Mouse (Mus musculus): ENCODE results near the gene 9530077C05Rik. TPM values are rescaled to one million over a fixed set of nuclear protein-coding genes. Genes with fewer than 3 reads are reported as not detected.

9530077C05Rik gene
- total and polyA plus RNA-seq, 2 experiments from 2014 or later, result 18.7 to 20.2 TPM

- no peaks in the 10 kb centered on the region for H3K4me1 ChIP-seq (ENCODE audit: insufficient read depth, low read length)
- H3K4me2 ChIP-seq (ENCODE audit: low read depth, low read length, poor library complexity, severe bottlenecking), result no peak overlapping the region
- no peaks in the 10 kb centered on the region; the same call in none of the 2 replicates for H3K36me3 ChIP-seq (ENCODE audit: insufficient read depth, low read length)
- WGBS, result 72% methylated on average over 1 of the region's 1 CpGs
- no peak overlapping the region for H3K9ac ChIP-seq (replicated peaks; ENCODE audit: low read length, poor library complexity, severe bottlenecking)
- no peak for TF ChIP-seq CTCF (IDR thresholded peaks at IDR 0.05)
- no peaks in the 10 kb centered on the region for H3K27me3 ChIP-seq (ENCODE audit: insufficient read depth, low read length)
- ATAC-seq (ENCODE audit: low FRiP score), result no peak
- DNase-seq (ENCODE audit: low spot score), result no peak
- H3K27ac ChIP-seq (ENCODE audit: low read depth, low read length), result no peak overlapping the region
- H3K4me3 ChIP-seq (ENCODE audit: low read depth, low read length), result no peak overlapping the region
- H3K9me3 ChIP-seq (ENCODE audit: low read length), result no peaks in the 10 kb centered on the region
Measured at GRCm38 (mm10) chr9:22422559-22422958, 11.2 kb downstream of the 9530077C05Rik start.

GRCm38 (mm10) chr9:22423507-22423906, 12.2 kb downstream of the 9530077C05Rik start:
- 76% methylated on average over 1 of the region's 1 CpGs for WGBS
- DNase-seq (ENCODE audit: low spot score) (no peak), ATAC-seq (ENCODE audit: low FRiP score) (no peak)

GRCm38 (mm10) chr9:22424196-22424595, 12.9 kb downstream of the 9530077C05Rik start:
- H3K4me2 ChIP-seq (ENCODE audit: low read depth, low read length, poor library complexity, severe bottlenecking), result no peak overlapping the region
- no peak overlapping the region for H3K27ac ChIP-seq (ENCODE audit: low read depth, low read length)
- no peak overlapping the region for H3K4me3 ChIP-seq (ENCODE audit: low read depth, low read length)
- no peaks in the 10 kb centered on the region for H3K4me1 ChIP-seq (ENCODE audit: insufficient read depth, low read length)
- no peaks in the 10 kb centered on the region for H3K27me3 ChIP-seq (ENCODE audit: insufficient read depth, low read length)
- 76% methylated on average over 10 of the region's 10 CpGs for WGBS
- no peaks in the 10 kb centered on the region for H3K9me3 ChIP-seq (ENCODE audit: low read length)
- no peak for TF ChIP-seq CTCF (IDR thresholded peaks at IDR 0.05)
- H3K9ac ChIP-seq (replicated peaks; ENCODE audit: low read length, poor library complexity, severe bottlenecking), result no peak overlapping the region
- no peaks in the 10 kb centered on the region; the same call in none of the 2 replicates for H3K36me3 ChIP-seq (ENCODE audit: insufficient read depth, low read length)
- DNase-seq (ENCODE audit: low spot score) (no peak), ATAC-seq (ENCODE audit: low FRiP score) (no peak)

More at GRCm38 (mm10) chr9:22423507-22423906, 12.2 kb downstream of the 9530077C05Rik start:
- Histone ChIP-seq H3K27me3 (ENCODE audit: insufficient read depth, low read length) (no peaks in the 10 kb centered on the region), H3K4me3 (ENCODE audit: low read depth, low read length) (no peak overlapping the region), H3K4me2 (ENCODE audit: low read depth, low read length, poor library complexity, severe bottlenecking) (no peak overlapping the region), H3K9ac (replicated peaks; ENCODE audit: low read length, poor library complexity, severe bottlenecking) (no peak overlapping the region), H3K4me1 (ENCODE audit: insufficient read depth, low read length) (no peaks in the 10 kb centered on the region), H3K9me3 (ENCODE audit: low read length) (no peaks in the 10 kb centered on the region), H3K36me3 (ENCODE audit: insufficient read depth, low read length) (no peaks in the 10 kb centered on the region; the same call in none of the 2 replicates), H3K27ac (ENCODE audit: low read depth, low read length) (no peak overlapping the region)
- TF ChIP-seq CTCF (IDR thresholded peaks at IDR 0.05), result no peak

- Histone ChIP-seq H3K36me3 (ENCODE audit: insufficient read depth, low read length) (no peaks in the 10 kb centered on the region; the same call in none of the 2 replicates), H3K4me3 (ENCODE audit: low read depth, low read length) (no peak overlapping the region), H3K4me2 (ENCODE audit: low read depth, low read length, poor library complexity, severe bottlenecking) (no peak overlapping the region), H3K9me3 (ENCODE audit: low read length) (no peaks in the 10 kb centered on the region), H3K9ac (replicated peaks; ENCODE audit: low read length, poor library complexity, severe bottlenecking) (no peak overlapping the region), H3K27me3 (ENCODE audit: insufficient read depth, low read length) (no peaks in the 10 kb centered on the region), H3K27ac (ENCODE audit: low read depth, low read length) (no peak overlapping the region), H3K4me1 (ENCODE audit: insufficient read depth, low read length) (no peaks in the 10 kb centered on the region)
- DNase-seq (ENCODE audit: low spot score), result no peak
- no peak for ATAC-seq (ENCODE audit: low FRiP score)
- WGBS, result 96% methylated on average over 4 of the region's 4 CpGs
- no peak for TF ChIP-seq CTCF (IDR thresholded peaks at IDR 0.05)
Measured at GRCm38 (mm10) chr9:22424719-22425118, 13.4 kb downstream of the 9530077C05Rik start.

- no peak overlapping the region for H3K9ac ChIP-seq (replicated peaks; ENCODE audit: low read length, poor library complexity, severe bottlenecking)
- no peak overlapping the region for H3K27ac ChIP-seq (ENCODE audit: low read depth, low read length)
- no peak for ATAC-seq (ENCODE audit: low FRiP score)
- no peaks in the 10 kb centered on the region for H3K9me3 ChIP-seq (ENCODE audit: low read length)
- no peak for DNase-seq (ENCODE audit: low spot score)
- H3K4me3 ChIP-seq (ENCODE audit: low read depth, low read length), result no peak overlapping the region
- no peaks in the 10 kb centered on the region for H3K27me3 ChIP-seq (ENCODE audit: insufficient read depth, low read length)
- H3K36me3 ChIP-seq (ENCODE audit: insufficient read depth, low read length), result no peaks in the 10 kb centered on the region; the same call in none of the 2 replicates
- no peaks in the 10 kb centered on the region for H3K4me1 ChIP-seq (ENCODE audit: insufficient read depth, low read length)
- no peak for TF ChIP-seq CTCF (IDR thresholded peaks at IDR 0.05)
- H3K4me2 ChIP-seq (ENCODE audit: low read depth, low read length, poor library complexity, severe bottlenecking), result no peak overlapping the region
- 40% methylated on average over 3 of the region's 4 CpGs for WGBS
Measured at GRCm38 (mm10) chr9:22428028-22428665, 16.8 kb downstream of the 9530077C05Rik start.

- no peaks in the 10 kb centered on the region; the same call in none of the 2 replicates for H3K36me3 ChIP-seq (ENCODE audit: insufficient read depth, low read length)
- 80% methylated on average over 14 of the region's 14 CpGs for WGBS
- TF ChIP-seq CTCF (IDR thresholded peaks at IDR 0.05), result no peak
- no peak overlapping the region for H3K4me2 ChIP-seq (ENCODE audit: low read depth, low read length, poor library complexity, severe bottlenecking)
- no peak overlapping the region for H3K9ac ChIP-seq (replicated peaks; ENCODE audit: low read length, poor library complexity, severe bottlenecking)
- no peaks in the 10 kb centered on the region for H3K4me1 ChIP-seq (ENCODE audit: insufficient read depth, low read length)
- ATAC-seq (ENCODE audit: low FRiP score) (no peak), DNase-seq (ENCODE audit: low spot score) (no peak)
- no peak overlapping the region for H3K27ac ChIP-seq (ENCODE audit: low read depth, low read length)
- H3K27me3 ChIP-seq (ENCODE audit: insufficient read depth, low read length), result no peaks in the 10 kb centered on the region
- no peaks in the 10 kb centered on the region for H3K9me3 ChIP-seq (ENCODE audit: low read length)
- H3K4me3 ChIP-seq (ENCODE audit: low read depth, low read length), result no peak overlapping the region
Measured at GRCm38 (mm10) chr9:22428666-22429410, 17.5 kb downstream of the 9530077C05Rik start.
